Mouse (Mus musculus) inflammation-experienced regulatory T-cells, adult 6 months (primary cell): ENCODE measurements around the gene Zbtb12. TPM values are rescaled to one million over a fixed set of nuclear protein-coding genes. Genes with fewer than 3 reads are reported as not detected.

ENCODE experiments used
- ATAC-seq: one replicate; pipeline ENCODE4 v1.8.0; 2017
- polyA plus RNA-seq, 3 experiments: library from polyadenylated mRNA; unstranded; fragments of 100-300 nt; shearing (Covaris generic); gene quantifications; one replicate each; pipeline ENCODE4 v1.2.1; 2017

The Zbtb12 gene
- polyA plus RNA-seq, 3 experiments from 2014 or later: not detected

DNA sequence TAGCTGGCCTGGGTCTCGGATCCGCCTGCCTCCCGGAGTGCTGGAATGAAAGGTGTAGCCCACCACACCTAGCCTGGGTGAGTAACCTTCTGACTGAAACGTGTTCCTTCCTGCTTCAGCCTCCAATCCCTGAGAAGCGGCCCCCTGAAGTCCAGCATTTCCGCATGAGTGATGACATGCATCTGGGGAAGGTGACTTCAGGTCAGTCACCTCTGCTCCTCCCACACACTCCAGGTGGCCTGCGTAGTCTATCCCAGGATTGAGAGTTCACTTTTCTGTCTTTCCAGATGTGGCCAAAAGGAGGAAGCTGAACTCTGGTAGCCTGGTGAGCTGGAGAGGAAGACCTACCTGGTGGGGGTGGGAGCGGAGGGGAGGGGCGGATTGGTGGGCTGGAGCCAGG lies 23.6 kb downstream of the Zbtb12 start:
- no peak for ATAC-seq

DNA sequence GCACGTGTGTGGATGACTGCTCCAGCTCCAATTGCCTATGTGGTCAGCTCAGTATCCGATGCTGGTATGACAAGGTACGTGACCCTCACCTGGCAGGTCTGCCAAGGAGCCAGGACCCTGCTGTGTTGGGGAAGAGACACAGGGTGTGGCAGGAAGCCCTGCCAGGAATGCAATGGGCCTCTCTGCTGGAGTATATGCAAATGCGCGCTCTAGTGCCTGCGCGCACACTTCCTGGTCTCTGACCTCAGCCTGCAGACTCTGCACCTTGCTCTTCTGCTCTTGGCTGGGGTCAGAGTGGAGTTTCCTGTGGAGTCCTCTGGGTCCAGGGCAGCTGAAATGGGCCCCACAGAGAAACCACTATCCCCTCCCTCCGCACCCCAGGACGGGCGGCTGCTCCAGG lies 31.7 kb downstream of the Zbtb12 start:
- ATAC-seq: no peak

DNA sequence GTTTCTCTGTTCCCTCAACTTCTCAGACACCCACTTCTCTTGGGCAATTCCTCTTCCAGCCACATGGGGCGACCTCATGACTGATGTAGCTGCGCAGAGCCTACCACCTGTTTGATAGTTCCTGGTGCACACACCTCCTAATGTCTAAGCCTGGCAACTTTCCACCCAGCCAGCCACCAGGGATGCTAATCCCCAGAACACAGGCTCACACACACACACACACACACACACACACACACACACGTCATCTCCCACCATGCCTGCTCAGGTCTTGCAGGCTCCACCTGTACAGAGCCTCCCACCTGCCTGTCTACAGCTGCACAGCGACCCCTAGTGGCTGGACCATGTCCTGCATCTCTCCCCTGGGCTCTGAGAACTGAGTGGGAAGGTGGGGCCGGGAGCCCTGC lies 32.7 kb downstream of the Zbtb12 start:
- peak; percentile 93 for ATAC-seq

DNA sequence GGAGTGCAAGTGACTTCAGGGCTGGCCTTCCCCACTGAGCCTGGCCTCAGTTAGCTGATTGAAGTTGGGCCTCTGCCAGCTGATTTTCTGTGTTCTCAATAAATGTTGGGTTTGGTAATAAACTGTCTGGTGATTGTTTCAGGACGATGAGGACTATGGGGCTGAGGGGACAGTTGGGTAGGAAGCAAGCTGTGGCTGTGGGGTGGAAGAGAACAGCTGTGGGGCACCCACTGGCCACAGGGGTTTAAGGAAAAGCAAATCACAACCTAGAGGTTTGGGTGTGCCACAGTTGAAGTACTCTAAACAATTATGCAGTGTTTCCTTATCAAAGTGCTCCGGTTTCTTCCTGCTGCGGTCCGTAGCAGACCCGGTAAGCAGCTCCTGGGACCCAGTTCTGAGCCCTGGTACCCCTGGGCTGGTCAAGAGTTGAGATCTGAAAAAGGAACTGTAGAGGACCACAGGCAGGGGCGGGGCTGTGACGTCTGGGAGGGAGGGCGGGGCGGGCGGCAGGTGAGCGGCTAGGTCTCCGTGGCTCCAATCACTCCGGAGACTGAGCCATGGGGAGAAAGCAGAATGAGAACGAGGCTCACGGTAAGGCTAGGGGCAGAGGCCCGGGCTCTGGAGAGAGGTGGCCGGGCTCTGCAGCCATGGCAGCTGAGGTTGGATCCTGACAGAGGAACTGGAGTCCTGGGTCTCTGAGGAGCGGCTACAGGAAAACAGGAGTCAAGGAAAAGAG lies 34.8 kb downstream of the Zbtb12 start, which contains the start of gene Slc44a4:
TSS of gene Slc44a4 (plus strand) at position 537 of the 736 bp plus-strand sequence.
- no peak for ATAC-seq

DNA sequence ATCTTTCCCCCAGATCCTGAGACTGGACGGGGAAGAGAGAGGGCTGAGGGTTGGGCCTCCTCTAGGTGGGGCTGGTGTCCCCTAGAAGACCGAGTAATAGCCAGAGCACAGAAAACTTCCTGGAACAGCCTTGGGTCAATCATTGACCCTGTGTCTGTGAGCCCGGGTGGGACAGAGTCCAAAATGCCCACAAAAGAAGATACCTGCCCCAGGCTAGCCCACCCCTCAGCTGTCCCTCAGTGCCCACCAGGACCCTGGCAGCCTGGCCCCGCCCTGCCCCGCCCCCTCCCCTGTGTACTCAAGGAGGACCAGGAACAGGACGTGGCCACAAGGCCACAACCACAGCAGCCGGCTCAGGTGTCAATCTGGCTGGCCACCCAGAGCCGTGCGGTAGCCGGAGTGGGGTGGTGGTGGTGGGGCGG lies 36.1 kb downstream of the Zbtb12 start:
- no peak for ATAC-seq

DNA sequence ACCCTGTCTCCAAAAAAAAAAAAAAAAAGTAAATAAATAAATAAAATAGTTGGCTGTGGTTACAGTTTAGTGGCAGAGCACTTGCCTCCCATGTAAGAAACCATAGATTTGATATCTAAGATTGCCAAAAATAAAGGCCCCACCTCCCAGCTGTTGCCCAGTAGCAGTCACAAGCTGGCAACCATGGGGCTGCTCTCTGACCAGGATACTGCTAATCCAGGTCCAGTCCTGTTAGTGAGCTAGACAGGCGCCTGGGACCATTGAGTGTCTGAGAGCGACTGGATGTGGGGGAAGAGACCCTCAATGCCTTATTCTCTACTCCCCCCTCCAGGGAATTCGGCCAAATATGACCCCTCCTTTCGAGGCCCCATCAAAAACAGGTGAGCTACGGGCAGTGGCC lies 37.0 kb downstream of the Zbtb12 start:
- ATAC-seq: no peak

DNA sequence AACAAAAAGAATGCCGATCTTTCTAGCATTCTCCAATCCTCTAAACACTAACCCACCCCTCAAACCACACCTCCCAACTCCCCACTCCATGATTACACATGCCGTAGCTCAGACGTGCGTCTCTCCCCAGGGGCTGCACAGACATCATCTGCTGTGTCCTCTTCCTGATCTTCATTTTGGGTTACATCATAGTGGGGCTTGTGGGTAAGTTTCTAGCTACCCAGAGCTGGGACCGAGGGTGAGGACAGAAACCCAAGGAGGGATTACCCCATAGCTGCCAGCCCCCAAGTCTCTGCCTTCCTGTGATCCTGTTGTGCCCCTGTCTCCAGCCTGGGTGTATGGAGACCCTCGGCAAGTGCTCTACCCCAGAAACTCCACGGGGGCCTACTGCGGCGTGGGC lies 37.9 kb downstream of the Zbtb12 start:
- ATAC-seq: no peak

DNA sequence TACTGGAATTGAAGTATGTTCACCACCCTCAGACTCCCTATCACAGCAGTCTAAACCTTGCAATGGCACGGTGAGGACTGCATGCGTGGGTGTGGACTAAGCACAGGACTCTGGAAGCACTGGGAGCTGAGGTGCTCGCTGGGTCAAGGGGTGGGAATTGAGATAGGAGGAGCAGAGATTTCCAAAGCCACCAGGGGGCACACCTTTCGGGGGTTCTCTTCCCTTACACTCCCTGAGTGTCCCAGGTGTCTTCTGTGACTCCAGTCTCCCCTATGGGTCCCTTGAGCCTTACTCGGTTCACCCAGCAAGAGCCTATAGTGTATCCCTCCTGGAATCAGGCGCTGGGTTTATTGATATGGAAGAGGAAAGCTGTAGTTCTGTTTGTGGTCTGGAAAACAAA lies 43.7 kb downstream of the Zbtb12 start:
- no peak for ATAC-seq

DNA sequence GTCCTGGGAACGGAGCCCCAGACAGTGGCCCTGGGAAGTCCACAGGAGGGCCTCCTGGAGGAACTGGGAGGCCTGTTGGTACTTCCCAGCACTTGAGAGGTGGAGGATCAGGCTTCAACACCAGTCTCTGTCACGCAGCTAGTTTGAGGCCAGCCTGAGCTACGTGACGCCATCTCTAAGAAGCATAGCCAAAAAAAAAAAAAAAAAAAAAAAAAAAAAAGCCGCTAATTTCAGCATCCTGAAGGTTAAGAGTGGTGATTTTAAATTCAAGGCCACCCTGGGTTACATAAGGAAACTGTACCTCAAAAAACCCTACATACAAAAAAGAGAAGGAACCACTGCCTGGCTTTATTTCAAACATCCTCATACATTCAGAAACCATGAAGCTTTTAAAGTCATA lies 45.0 kb downstream of the Zbtb12 start:
- no peak for ATAC-seq

DNA sequence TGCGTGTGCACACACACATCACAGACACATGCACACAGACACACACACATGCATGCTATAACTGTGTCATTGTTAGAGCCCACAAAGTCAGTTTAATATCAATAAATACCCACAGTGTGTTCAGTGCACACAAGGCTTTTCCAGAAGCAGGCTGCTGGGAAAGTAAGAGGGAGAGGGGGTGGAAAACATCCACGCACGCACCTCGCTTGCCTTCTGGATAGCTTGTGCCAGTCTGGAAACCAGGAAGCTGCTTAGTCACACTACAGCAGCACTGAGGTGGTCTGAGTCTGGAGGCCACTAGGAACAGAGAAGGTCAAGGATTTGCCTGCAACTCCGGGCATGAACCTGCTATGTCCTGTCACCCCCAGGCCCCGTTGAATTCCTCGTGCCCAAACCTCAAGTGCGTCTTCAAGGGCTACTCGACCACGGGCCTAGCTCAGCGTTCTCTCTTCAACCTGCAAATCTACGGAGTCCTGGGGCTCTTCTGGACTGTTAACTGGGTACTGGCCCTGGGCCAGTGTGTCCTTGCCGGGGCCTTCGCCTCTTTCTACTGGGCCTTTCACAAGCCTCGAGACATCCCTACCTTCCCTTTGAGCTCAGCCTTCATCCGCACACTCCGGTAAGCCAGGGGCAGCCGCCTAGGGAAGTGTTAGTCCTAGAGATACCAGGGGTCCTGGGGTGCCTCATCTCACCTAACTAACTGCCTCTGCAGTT lies 48.2 kb downstream of the Zbtb12 start:
- no peak for ATAC-seq

DNA sequence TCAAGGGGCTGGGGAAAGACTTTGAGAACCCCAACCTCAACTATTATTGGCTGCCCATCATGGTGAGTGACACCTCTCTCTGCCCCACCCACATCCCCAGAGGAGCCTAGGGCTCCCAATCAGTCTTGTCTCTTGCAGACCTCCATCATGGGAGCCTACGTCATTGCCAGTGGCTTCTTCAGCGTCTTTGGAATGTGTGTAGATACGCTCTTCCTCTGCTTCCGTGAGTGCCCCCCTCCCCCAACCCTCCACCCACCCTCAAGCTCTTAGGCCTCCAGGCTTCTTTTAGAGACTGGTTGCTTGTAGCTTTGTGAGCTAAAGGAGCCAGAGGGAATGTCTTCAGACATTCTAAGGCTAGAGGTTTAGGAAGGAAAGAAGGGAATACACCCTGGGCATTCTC lies 49.6 kb downstream of the Zbtb12 start:
- no peak for ATAC-seq

DNA sequence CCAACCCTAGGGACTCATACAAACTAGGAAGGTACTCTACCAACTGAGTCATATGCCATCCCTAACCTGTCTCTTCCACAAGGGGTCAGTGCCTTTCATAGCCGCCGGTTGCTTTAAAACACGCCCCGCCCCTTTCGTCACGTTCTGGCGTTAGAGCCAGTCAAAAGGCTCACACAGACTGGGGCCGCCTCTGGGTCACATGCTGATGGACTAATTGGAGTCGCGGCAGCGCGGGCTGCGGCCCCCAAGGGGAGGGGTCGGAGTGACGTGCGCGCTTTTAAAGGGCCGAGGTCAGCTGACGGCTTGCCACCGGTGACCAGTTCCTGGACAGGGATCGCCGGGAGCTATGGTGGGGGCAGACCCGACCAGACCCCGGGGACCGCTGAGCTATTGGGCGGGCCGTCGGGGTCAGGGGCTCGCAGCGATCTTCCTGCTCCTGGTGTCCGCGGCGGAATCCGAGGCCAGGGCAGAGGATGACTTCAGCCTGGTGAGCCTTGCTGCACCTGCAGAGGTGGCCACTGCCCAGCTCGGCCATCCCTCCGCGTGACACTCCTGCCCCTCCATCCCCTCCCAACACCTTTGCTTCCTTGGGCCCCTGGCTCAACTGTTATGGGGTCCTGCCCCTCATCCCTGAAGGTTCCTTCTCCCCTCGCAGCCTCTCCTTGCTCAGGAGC lies 51.9 kb downstream of the Zbtb12 start, which contains the start of gene Neu1:
TSS of gene Neu1 (plus strand) at position 193 of the 674 bp plus-strand sequence.
- ATAC-seq: peak; percentile 99

DNA sequence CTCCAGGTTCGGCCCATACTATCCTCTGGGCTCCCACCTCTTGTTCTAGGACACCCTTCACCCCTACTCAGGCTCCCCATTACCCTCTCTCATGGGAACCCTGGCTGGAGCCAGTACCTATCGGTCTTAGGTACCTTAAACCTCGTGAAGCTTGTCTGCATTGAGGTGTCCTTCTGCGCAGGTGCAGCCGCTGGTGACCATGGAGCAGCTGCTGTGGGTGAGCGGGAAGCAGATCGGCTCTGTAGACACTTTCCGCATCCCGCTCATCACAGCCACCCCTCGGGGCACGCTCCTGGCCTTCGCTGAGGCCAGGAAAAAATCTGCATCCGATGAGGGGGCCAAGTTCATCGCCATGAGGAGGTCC lies 52.4 kb downstream of the Zbtb12 start:
- ATAC-seq: peak; percentile 34

DNA sequence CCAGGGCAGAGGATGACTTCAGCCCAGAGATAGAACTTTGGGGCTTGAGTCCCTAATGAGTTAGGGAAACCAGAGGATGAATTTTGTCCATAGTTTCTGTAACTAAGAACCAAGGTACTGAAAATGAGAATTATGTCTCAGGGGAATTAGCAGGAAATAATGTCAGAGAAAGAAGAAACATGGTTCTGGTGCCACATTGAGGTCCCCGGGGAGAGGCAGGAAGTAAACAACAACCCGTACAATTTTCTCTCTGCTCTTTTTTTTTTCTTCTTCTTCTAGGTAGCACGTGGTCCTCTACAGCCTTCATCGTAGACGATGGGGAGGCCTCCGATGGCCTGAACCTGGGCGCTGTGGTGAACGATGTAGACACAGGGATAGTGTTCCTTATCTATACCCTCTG lies 53.0 kb downstream of the Zbtb12 start:
- no peak for ATAC-seq

DNA sequence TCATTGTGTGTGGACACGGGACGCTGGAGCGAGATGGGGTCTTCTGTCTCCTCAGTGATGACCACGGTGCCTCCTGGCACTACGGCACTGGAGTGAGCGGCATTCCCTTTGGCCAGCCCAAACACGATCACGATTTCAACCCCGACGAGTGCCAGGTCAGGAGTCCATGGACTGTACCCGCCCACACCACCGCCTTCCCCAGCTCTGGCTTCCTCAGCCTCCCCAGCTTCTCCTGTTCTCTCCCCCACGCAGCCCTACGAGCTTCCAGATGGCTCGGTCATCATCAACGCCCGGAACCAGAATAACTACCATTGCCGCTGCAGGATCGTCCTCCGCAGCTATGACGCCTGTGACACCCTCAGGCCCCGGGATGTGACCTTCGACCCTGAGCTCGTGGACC lies 54.7 kb downstream of the Zbtb12 start:
- ATAC-seq: no peak

DNA sequence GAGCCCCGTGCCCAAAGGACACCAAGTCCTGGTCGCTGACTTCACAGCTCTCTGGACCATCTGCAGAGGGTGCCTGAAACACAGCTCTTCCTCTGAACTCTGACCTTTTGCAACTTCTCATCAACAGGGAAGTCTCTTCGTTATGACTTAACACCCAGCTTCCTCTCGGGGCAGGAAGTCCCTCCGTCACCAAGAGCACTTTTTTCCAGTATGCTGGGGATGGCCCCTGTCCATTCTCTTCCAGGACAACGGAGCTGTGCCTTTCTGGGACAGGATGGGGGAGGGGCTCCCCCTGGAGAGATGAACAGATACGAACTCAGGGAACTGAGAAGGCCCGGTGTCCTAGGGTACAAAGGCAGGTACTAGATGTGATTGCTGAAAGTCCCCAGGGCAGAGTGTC lies 55.5 kb downstream of the Zbtb12 start:
- ATAC-seq: no peak

DNA sequence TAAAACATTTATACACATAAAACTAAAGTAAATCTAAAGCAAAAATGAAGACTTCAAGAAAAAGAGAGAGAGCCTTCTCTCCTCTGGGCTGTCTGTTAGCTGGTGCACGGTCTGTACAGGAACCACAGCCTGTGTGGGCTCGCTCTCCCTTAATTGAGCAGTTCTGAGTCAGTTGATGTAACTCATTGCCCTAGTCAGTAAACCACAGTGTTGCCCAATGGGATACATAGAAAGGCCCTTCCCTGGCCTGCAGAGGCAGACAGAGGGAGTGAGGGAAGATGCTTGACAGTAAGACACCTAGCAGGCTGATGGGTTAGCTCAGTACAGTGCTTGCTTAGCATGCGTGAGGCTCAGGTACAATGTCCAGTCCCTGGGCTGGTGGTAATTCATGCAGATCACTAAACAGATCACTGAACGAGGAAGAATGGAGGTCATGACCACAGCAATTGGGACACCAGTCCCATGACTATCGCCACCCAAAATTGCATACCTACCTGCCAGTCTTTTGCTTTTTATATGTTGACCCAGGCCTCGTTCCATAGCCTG lies 58.8 kb downstream of the Zbtb12 start:
- ATAC-seq: no peak

DNA sequence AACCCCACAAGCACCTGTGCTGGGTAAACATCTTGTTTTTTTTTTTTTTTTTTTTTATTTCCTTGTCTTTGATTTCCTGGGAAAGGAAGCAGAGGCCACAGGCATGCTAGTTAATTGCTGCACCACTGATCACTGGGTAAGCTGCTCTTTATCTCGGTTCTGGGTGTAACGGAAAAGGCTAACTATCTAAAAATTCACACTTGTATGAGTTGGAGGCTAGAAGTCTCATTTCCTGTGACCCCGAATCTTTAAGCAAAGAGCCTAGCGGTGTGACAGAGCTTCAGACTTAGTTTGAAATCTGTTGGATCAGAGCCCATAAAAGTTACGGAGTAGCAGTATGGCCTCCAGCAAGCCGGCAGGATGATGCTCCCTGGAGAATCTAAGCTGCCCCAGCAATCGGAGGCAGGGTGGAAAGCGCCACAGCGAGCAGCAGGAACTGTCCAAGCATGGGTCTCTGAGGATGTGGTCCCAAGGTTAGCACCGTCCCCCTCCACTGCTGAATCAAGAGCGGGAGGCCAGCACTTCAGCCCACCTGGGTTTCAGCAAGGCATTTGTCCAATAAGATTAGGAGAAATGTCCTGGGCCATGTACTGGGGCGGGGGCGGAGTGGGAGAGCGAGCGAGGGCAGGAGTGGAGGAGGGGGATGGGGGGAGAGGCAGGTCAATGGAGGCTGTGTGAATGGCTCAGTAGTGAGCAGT lies 62.2 kb downstream of the Zbtb12 start:
- no peak for ATAC-seq

DNA sequence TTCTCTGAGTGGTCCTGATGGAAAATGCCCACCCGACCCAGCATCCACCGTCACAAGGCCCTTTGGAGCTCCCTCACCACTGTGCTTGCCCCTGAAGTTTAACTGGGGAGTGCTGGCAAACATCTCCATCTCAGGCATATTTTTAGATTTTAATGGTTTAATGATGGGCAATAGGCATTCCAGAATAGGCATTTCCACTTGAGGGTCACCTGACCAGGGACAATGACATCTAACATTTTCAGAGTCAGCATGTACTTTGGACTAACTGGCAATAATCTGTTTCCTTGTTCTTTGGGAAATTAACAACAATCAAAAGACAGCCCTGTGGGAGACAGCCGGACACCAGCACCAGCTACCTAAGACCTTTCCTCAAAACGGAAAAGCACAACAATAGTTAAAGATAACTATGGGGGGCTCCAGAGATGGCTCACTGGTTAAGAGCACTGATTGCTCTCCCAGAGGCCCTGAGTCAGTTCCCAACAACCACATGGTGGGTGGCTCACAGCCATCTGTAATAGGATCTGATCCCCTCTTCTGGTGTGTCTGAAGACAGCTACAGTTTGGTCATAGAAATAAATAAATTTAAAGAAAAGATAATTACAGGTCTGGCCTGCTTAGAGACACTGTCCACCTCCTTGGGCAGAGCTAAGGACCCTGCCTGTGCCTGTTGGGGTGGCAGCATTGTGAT lies 64.0 kb downstream of the Zbtb12 start:
- ATAC-seq: no peak

DNA sequence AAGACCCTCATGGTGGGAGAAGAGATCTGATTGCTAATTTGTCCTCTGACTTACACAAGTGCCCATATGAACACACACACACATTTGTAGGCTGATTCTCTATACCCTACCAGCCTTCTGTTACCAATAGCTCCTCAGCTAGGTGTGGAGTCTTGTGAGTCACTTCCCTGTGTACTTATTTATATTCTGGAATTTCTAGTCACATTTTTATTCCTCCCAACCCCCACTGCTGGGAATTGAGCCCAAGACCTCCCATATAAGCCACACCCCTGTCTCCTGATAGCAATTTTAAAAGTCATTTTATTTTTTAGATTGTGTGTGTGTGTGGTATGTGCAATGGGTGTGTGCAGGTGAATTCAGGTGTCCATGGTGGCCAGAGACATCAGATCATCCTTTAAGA lies 65.1 kb downstream of the Zbtb12 start:
- ATAC-seq: no peak
